In the genomic region with DNA sequence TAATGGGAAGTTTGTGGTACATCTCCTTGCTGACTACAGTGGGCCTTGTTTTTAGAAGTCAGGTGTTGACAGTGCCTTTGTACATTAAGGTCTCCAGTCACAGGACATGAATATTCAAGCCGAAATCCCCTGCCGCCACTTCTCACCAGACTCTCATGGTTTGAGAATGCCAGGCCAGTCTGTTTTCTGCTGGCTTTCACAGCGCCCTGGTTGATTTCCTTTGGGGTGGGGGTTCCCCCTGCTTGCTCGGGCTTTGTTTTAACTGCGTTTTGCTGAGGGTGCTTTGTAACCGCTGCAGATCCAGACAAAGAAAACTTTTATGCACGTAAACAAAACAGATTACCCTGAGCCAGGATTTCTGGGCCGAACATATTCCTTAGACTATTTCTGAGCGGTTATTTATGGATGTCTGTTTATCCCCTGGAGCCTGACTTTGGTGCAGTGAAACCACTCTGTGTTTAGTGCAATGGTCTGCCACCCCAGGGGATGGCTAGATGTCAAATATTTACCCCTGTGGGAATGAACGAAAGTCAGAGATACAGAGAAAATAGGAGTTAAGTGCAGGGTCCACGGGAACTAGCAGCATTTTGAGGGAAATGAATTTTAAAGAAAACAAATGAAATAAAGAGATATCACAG, we compare ENCODE assay signal across 11 mouse cellular contexts.
DNase-seq lines count a peak whose midpoint lies in the region; ATAC-seq and TF ChIP-seq lines count a peak whose summit lies in the region.
"Had no signal": no experiment of that assay in that cellular context is flagged by ENCODE, and none has a peak within 500 bp of the region (broad histone marks: within the 10 kb centered on the region; RNA-seq: fewer than 3 reads in every experiment).

No protein-coding gene starts in this region.

- peak; percentile 61 for ATAC-seq in forebrain, embryonic 14.5 days
- ATAC-seq: activated CD4-positive, CD25-positive, alpha-beta regulatory T cell, adult 4 months had no signal

- H3K9me3 ChIP-seq in forebrain, embryonic 14.5 days (replicated peaks; ENCODE audit: control insufficient read depth, low read length), result no peaks in the 10 kb centered on the region
- H3K9me3 ChIP-seq in limb, embryonic 10.5 days (replicated peaks), result no peaks in the 10 kb centered on the region

- no peak for DNase-seq in gastrocnemius, adult 2 months
- DNase-seq in gastrocnemius, postnatal 14 days, result no peak
- peak; percentile 49 for DNase-seq in Muller cell, postnatal 12 days (ENCODE audit: inconsistent ontology term)
- DNase-seq in forebrain, embryonic 14.5 days (ENCODE audit: low spot score), result peak; percentile 63
- DNase-seq in limb, embryonic 10.5 days (ENCODE audit: low spot score), result no peak
- DNase-seq in frontal cortex, adult 2 months (ENCODE audit: extremely low spot score in 1 of 2, low spot score in 1 of 2), result no peak
- no peak for DNase-seq in testis, postnatal 10 days (ENCODE audit: low spot score)
- DNase-seq in left cerebral cortex, postnatal 14 days (ENCODE audit: low spot score in 2 of 2), result no peak
- DNase-seq: kidney, adult 2 months had no signal

- intact Hi-C loops in gastrocnemius, adult 2 months (cut with DNase I), result no loop called here
- intact Hi-C loops in gastrocnemius, postnatal 14 days (cut with DNase I; ENCODE audit: low total_unique reads), result no loop called here
- intact Hi-C loops in left cerebral cortex, postnatal 14 days (cut with DNase I), result no loop called here

- H3K4me2 ChIP-seq in forebrain, embryonic 14.5 days (ENCODE audit: low read length), result peak overlapping the region; percentile 22

- no peak for TF ChIP-seq CTCF in gastrocnemius, adult 2 months (IDR thresholded peaks at IDR 0.05)

- no peaks in the 10 kb centered on the region for H3K27me3 ChIP-seq in forebrain, embryonic 14.5 days (replicated peaks; ENCODE audit: control insufficient read depth, insufficient read depth, low read length)
- no peaks in the 10 kb centered on the region for H3K27me3 ChIP-seq in limb, embryonic 10.5 days (ENCODE audit: low read depth, poor library complexity, severe bottlenecking)

- H3K4me3 ChIP-seq in gastrocnemius, adult 2 months, result 0 out of 2 replicates have a peak overlapping the region, but pooled peaks have one; percentile 15
- H3K4me3 ChIP-seq in forebrain, embryonic 14.5 days (ENCODE audit: low read depth, low read length), result no peak overlapping the region
- H3K4me3 ChIP-seq in limb, embryonic 10.5 days, result no peak overlapping the region
- H3K4me3 ChIP-seq: erythroblast, embryonic 14.5 days had no signal

- peaks cover 13% of the 10 kb centered on the region for H3K4me1 ChIP-seq in forebrain, embryonic 14.5 days (ENCODE audit: control insufficient read depth, insufficient read depth, low read length)
- H3K4me1 ChIP-seq in limb, embryonic 10.5 days, result peaks cover 30% of the 10 kb centered on the region

- peak overlapping the region; percentile 70 for H3K27ac ChIP-seq in gastrocnemius, adult 2 months
- peak overlapping the region; percentile 55 for H3K27ac ChIP-seq in forebrain, embryonic 14.5 days (ENCODE audit: low read depth, low read length)
- H3K27ac ChIP-seq in limb, embryonic 10.5 days, result peak overlapping the region; percentile 88; the same call in 1 of the 2 replicates

- H3K9ac ChIP-seq in forebrain, embryonic 14.5 days (ENCODE audit: low read length), result peak overlapping the region; percentile 42; the same call in 1 of the 2 replicates

- H3K36me3 ChIP-seq in forebrain, embryonic 14.5 days (ENCODE audit: control insufficient read depth, insufficient read depth, low read length), result no peaks in the 10 kb centered on the region
- H3K36me3 ChIP-seq in limb, embryonic 10.5 days, result no peaks in the 10 kb centered on the region

- 8% methylated on average over 11 of the region's 11 CpGs for WGBS in forebrain, embryonic 14.5 days
- 42% methylated on average over 11 of the region's 11 CpGs for WGBS in limb, embryonic 10.5 days

Comparison
In these comparisons a context has a peak if more than half of its experiments do, and no peak if none do; other contexts are left out.
1. DNase-seq: peak in Muller cell, postnatal 12 days (single experiment) and forebrain, embryonic 14.5 days (single experiment); none in gastrocnemius, adult 2 months (single experiment), gastrocnemius, postnatal 14 days (single experiment), limb, embryonic 10.5 days (single experiment), frontal cortex, adult 2 months (0 of 2), testis, postnatal 10 days (single experiment) and left cerebral cortex, postnatal 14 days (0 of 2).
2. Peak in every context shown above with its lines, with median percentiles within 50 percentile points of each other: H3K27ac ChIP-seq.